Mouse (Mus musculus) fibroblast of lung, adult 2 months (primary cell): Measurements from ENCODE around the gene Ankrd26.
"Not testable (repeated sequence)": the region's sequence is repeated elsewhere in the genome, so short reads cannot be mapped to it uniquely, and the experiment has no call there.

ENCODE experiments used
- DNase-seq: peaks from one replicate; pipeline ENCODE4 v3.0.0-alpha.2; 2011; ENCODE audit warnings: low read depth

The Ankrd26 gene

GRCm38 (mm10) chr6:118561745-118562609, at the start of gene Ankrd26:
TSS of gene Ankrd26 (minus strand) at chr6:118562226.
- peak; percentile 85 for DNase-seq

GRCm38 (mm10) chr6:118608906-118609305, 46.9 kb upstream of the Ankrd26 start:
- no peak for DNase-seq

GRCm38 (mm10) chr6:118605974-118606373, 43.9 kb upstream of the Ankrd26 start:
- no peak for DNase-seq

- no peak for DNase-seq
Observed at GRCm38 (mm10) chr6:118603825-118604224, 41.8 kb upstream of the Ankrd26 start.

GRCm38 (mm10) chr6:118595681-118596055, 33.6 kb upstream of the Ankrd26 start:
- DNase-seq: no peak

- no peak for DNase-seq
Observed at GRCm38 (mm10) chr6:118594833-118595680, 33.0 kb upstream of the Ankrd26 start.

- no peak for DNase-seq
Observed at GRCm38 (mm10) chr6:118594070-118594469, 32.0 kb upstream of the Ankrd26 start.

- DNase-seq: no peak
Observed at GRCm38 (mm10) chr6:118593377-118594061, 31.5 kb upstream of the Ankrd26 start.

- no peak for DNase-seq
Observed at GRCm38 (mm10) chr6:118592662-118593376, 30.8 kb upstream of the Ankrd26 start.

- not testable (repeated sequence) for DNase-seq
Observed at GRCm38 (mm10) chr6:118578741-118579140, 16.7 kb upstream of the Ankrd26 start.

GRCm38 (mm10) chr6:118574351-118574750, 12.3 kb upstream of the Ankrd26 start:
- DNase-seq: no peak

- DNase-seq: no peak
Observed at GRCm38 (mm10) chr6:118567816-118568215, 5.8 kb upstream of the Ankrd26 start.

- no peak for DNase-seq
Observed at GRCm38 (mm10) chr6:118561225-118561624, 801 bp downstream of the Ankrd26 start.

GRCm38 (mm10) chr6:118538627-118539026, 23.4 kb downstream of the Ankrd26 start:
- DNase-seq: no peak

- not testable (repeated sequence) for DNase-seq
Observed at GRCm38 (mm10) chr6:118537201-118537600, 24.8 kb downstream of the Ankrd26 start.

GRCm38 (mm10) chr6:118535321-118535720, 26.7 kb downstream of the Ankrd26 start:
- no peak for DNase-seq

GRCm38 (mm10) chr6:118533381-118533780, 28.6 kb downstream of the Ankrd26 start:
- no peak for DNase-seq

GRCm38 (mm10) chr6:118520668-118521067, 41.4 kb downstream of the Ankrd26 start:
- DNase-seq: no peak

GRCm38 (mm10) chr6:118513335-118514012, 48.6 kb downstream of the Ankrd26 start:
- DNase-seq: no peak

- no peak for DNase-seq
Observed at GRCm38 (mm10) chr6:118499010-118499409, 63.0 kb downstream of the Ankrd26 start.

GRCm38 (mm10) chr6:118482125-118482524, 79.9 kb downstream of the Ankrd26 start:
- DNase-seq: no peak
